Mouse (Mus musculus): Measurements from ENCODE around the gene Mfn1.

GRCm38 (mm10) chr3:32511191-32511550 is 18.1 kb upstream of the Mfn1 start:
- no peak for TF ChIP-seq CTCF (IDR thresholded peaks at IDR 0.05; ENCODE audit: borderline replicate concordance, insufficient read depth, low read length)
- TF ChIP-seq POLR2A (IDR thresholded peaks at IDR 0.05; ENCODE audit: low read depth, low read length), result no peak
